Mouse (Mus musculus): ENCODE results near the gene Exoc3l. TPM values are rescaled to one million over a fixed set of nuclear protein-coding genes. Genes with fewer than 3 reads are reported as not detected.

Gene Exoc3l
- polyA plus RNA-seq, 1 experiment from 2014 or later = 10.5 TPM

- H3K4me3 ChIP-seq (ENCODE audit: low read depth, low read length) = no peak overlapping the region
- 88% methylated on average over 12 of the region's 12 CpGs for WGBS
- H3K4me2 ChIP-seq (ENCODE audit: low read length) = no peak overlapping the region
- no peak overlapping the region for H3K9ac ChIP-seq (ENCODE audit: low read depth, low read length)
- H3K9me3 ChIP-seq (replicated peaks; ENCODE audit: control insufficient read depth, low read length, poor library complexity, severe bottlenecking) = no peaks in the 10 kb centered on the region
- no peak overlapping the region for H3K27ac ChIP-seq (ENCODE audit: low read length)
- H3K4me1 ChIP-seq (ENCODE audit: control insufficient read depth, insufficient read depth, low read length) = peaks cover 21% of the 10 kb centered on the region
- H3K36me3 ChIP-seq (ENCODE audit: control insufficient read depth, insufficient read depth, low read length) = peaks cover 20% of the 10 kb centered on the region
- ATAC-seq = no peak
- peaks cover 11% of the 10 kb centered on the region for H3K27me3 ChIP-seq (ENCODE audit: control insufficient read depth, insufficient read depth, low read depth, low read length)
These were observed 14.1 kb downstream of the Exoc3l start for GRCm38 (mm10) chr8:105281821-105282220.

GRCm38 (mm10) chr8:105280567-105280966 lies 15.3 kb downstream of the Exoc3l start:
- H3K4me3 ChIP-seq (ENCODE audit: low read depth, low read length) = no peak overlapping the region
- H3K36me3 ChIP-seq (ENCODE audit: control insufficient read depth, insufficient read depth, low read length) = peaks cover 20% of the 10 kb centered on the region
- no peak overlapping the region for H3K4me2 ChIP-seq (ENCODE audit: low read length)
- H3K27me3 ChIP-seq (ENCODE audit: control insufficient read depth, insufficient read depth, low read depth, low read length) = peaks cover 15% of the 10 kb centered on the region
- H3K9ac ChIP-seq (ENCODE audit: low read depth, low read length) = no peak overlapping the region
- H3K9me3 ChIP-seq (replicated peaks; ENCODE audit: control insufficient read depth, low read length, poor library complexity, severe bottlenecking) = no peaks in the 10 kb centered on the region
- ATAC-seq = no peak
- peaks cover 20% of the 10 kb centered on the region for H3K4me1 ChIP-seq (ENCODE audit: control insufficient read depth, insufficient read depth, low read length)
- 66% methylated on average over 3 of the region's 3 CpGs for WGBS
- no peak overlapping the region for H3K27ac ChIP-seq (ENCODE audit: low read length)

- Histone ChIP-seq H3K27me3 (ENCODE audit: control insufficient read depth, insufficient read depth, low read depth, low read length) (peaks cover 30% of the 10 kb centered on the region), H3K27ac (ENCODE audit: low read length) (no peak overlapping the region), H3K4me3 (ENCODE audit: low read depth, low read length) (peak overlapping the region; percentile 16; the same call in 1 of the 2 replicates), H3K4me1 (ENCODE audit: control insufficient read depth, insufficient read depth, low read length) (peaks cover 18% of the 10 kb centered on the region), H3K9ac (ENCODE audit: low read depth, low read length) (peak overlapping the region; percentile 49; the same call in 1 of the 2 replicates), H3K36me3 (ENCODE audit: control insufficient read depth, insufficient read depth, low read length) (peaks cover 15% of the 10 kb centered on the region), H3K4me2 (ENCODE audit: low read length) (peak overlapping the region; percentile 50), H3K9me3 (replicated peaks; ENCODE audit: control insufficient read depth, low read length, poor library complexity, severe bottlenecking) (no peaks in the 10 kb centered on the region)
- ATAC-seq = peak; percentile 49
- WGBS = 2% methylated on average over 27 of the region's 28 CpGs
These were observed 17.0 kb downstream of the Exoc3l start for GRCm38 (mm10) chr8:105278911-105279334.

- H3K4me1 ChIP-seq (ENCODE audit: control insufficient read depth, insufficient read depth, low read length) = peaks cover 18% of the 10 kb centered on the region
- H3K27me3 ChIP-seq (ENCODE audit: control insufficient read depth, insufficient read depth, low read depth, low read length) = peaks cover 50% of the 10 kb centered on the region
- no peaks in the 10 kb centered on the region for H3K9me3 ChIP-seq (replicated peaks; ENCODE audit: control insufficient read depth, low read length, poor library complexity, severe bottlenecking)
- H3K4me2 ChIP-seq (ENCODE audit: low read length) = peak overlapping the region; percentile 96
- peak; percentile 70 for ATAC-seq
- peaks cover 5% of the 10 kb centered on the region; the same call in 1 of the 2 replicates for H3K36me3 ChIP-seq (ENCODE audit: control insufficient read depth, insufficient read depth, low read length)
- H3K27ac ChIP-seq (ENCODE audit: low read length) = 0 out of 2 replicates have a peak overlapping the region, but pooled peaks have one; percentile 33
- peak overlapping the region; percentile 70 for H3K9ac ChIP-seq (ENCODE audit: low read depth, low read length)
- H3K4me3 ChIP-seq (ENCODE audit: low read depth, low read length) = peak overlapping the region; percentile 55
- WGBS = 2% methylated on average over 29 of the region's 30 CpGs
These were observed 19.4 kb downstream of the Exoc3l start for GRCm38 (mm10) chr8:105276292-105277120.

GRCm38 (mm10) chr8:105275840-105276239 lies 20.1 kb downstream of the Exoc3l start, which contains the start of gene Nol3:
Gene Nol3 (plus strand): TSS chr8:105276140.
- Histone ChIP-seq H3K9me3 (replicated peaks; ENCODE audit: control insufficient read depth, low read length, poor library complexity, severe bottlenecking) (no peaks in the 10 kb centered on the region), H3K36me3 (ENCODE audit: control insufficient read depth, insufficient read depth, low read length) (0 out of 2 replicates have a peak, but pooled peaks cover 3% of the 10 kb centered on the region), H3K27me3 (ENCODE audit: control insufficient read depth, insufficient read depth, low read depth, low read length) (peaks cover 57% of the 10 kb centered on the region), H3K4me1 (ENCODE audit: control insufficient read depth, insufficient read depth, low read length) (peaks cover 18% of the 10 kb centered on the region), H3K4me2 (ENCODE audit: low read length) (peak within 1 kb of the TSS; percentile 96), H3K27ac (ENCODE audit: low read length) (0 out of 2 replicates have a peak within 1 kb of the TSS, but pooled peaks have one; percentile 33), H3K4me3 (ENCODE audit: low read depth, low read length) (peak within 1 kb of the TSS; percentile 55), H3K9ac (ENCODE audit: low read depth, low read length) (peak within 1 kb of the TSS; percentile 70)
- WGBS = 5% methylated on average over 10 of the region's 10 CpGs
- ATAC-seq = no peak

- Histone ChIP-seq H3K9me3 (replicated peaks; ENCODE audit: control insufficient read depth, low read length, poor library complexity, severe bottlenecking) (no peaks in the 10 kb centered on the region), H3K27me3 (ENCODE audit: control insufficient read depth, insufficient read depth, low read depth, low read length) (peaks cover 62% of the 10 kb centered on the region), H3K4me1 (ENCODE audit: control insufficient read depth, insufficient read depth, low read length) (peaks cover 23% of the 10 kb centered on the region), H3K27ac (ENCODE audit: low read length) (no peak overlapping the region), H3K36me3 (ENCODE audit: control insufficient read depth, insufficient read depth, low read length) (0 out of 2 replicates have a peak, but pooled peaks cover 3% of the 10 kb centered on the region), H3K4me2 (ENCODE audit: low read length) (peak overlapping the region; percentile 96), H3K9ac (ENCODE audit: low read depth, low read length) (0 out of 2 replicates have a peak overlapping the region, but pooled peaks have one; percentile 70), H3K4me3 (ENCODE audit: low read depth, low read length) (peak overlapping the region; percentile 55; the same call in 1 of the 2 replicates)
- ATAC-seq = no peak
- WGBS = 10% methylated on average over 10 of the region's 11 CpGs
These were observed 20.5 kb downstream of the Exoc3l start for GRCm38 (mm10) chr8:105275387-105275786.

GRCm38 (mm10) chr8:105270916-105271186 lies 25.1 kb downstream of the Exoc3l start:
- H3K27ac ChIP-seq (ENCODE audit: low read length) = no peak overlapping the region
- H3K4me3 ChIP-seq (ENCODE audit: low read depth, low read length) = peak overlapping the region; percentile 8
- H3K27me3 ChIP-seq (ENCODE audit: control insufficient read depth, insufficient read depth, low read depth, low read length) = peaks cover 85% of the 10 kb centered on the region
- 0% methylated on average over 11 of the region's 11 CpGs for WGBS
- ATAC-seq = no peak
- no peaks in the 10 kb centered on the region for H3K9me3 ChIP-seq (replicated peaks; ENCODE audit: control insufficient read depth, low read length, poor library complexity, severe bottlenecking)
- no peaks in the 10 kb centered on the region for H3K36me3 ChIP-seq (ENCODE audit: control insufficient read depth, insufficient read depth, low read length)
- peak overlapping the region; percentile 33 for H3K4me2 ChIP-seq (ENCODE audit: low read length)
- peaks cover 26% of the 10 kb centered on the region for H3K4me1 ChIP-seq (ENCODE audit: control insufficient read depth, insufficient read depth, low read length)
- H3K9ac ChIP-seq (ENCODE audit: low read depth, low read length) = peak overlapping the region; percentile 17; the same call in 1 of the 2 replicates

GRCm38 (mm10) chr8:105270101-105270915 lies 25.6 kb downstream of the Exoc3l start:
- Histone ChIP-seq H3K4me2 (ENCODE audit: low read length) (peak overlapping the region; percentile 94), H3K4me3 (ENCODE audit: low read depth, low read length) (peak overlapping the region; percentile 49), H3K4me1 (ENCODE audit: control insufficient read depth, insufficient read depth, low read length) (peaks cover 21% of the 10 kb centered on the region), H3K9ac (ENCODE audit: low read depth, low read length) (peak overlapping the region; percentile 70), H3K27ac (ENCODE audit: low read length) (no peak overlapping the region), H3K36me3 (ENCODE audit: control insufficient read depth, insufficient read depth, low read length) (no peaks in the 10 kb centered on the region), H3K27me3 (ENCODE audit: control insufficient read depth, insufficient read depth, low read depth, low read length) (peaks cover 84% of the 10 kb centered on the region), H3K9me3 (replicated peaks; ENCODE audit: control insufficient read depth, low read length, poor library complexity, severe bottlenecking) (no peaks in the 10 kb centered on the region)
- 2% methylated on average over 39 of the region's 39 CpGs for WGBS
- no peak for ATAC-seq
